Mouse (Mus musculus) left cerebral cortex, postnatal 36 days (tissue): ENCODE results near the gene Lrrc14b. TPM values are rescaled to one million over a fixed set of nuclear protein-coding genes. Genes with fewer than 3 reads are reported as not detected.

ENCODE experiments used
- DNase-seq, 2 experiments: peaks; one replicate each; pipeline ENCODE4 v3.0.0; 2021 to 2022; ENCODE audit warnings: low spot score in 2 of 2, mixed read lengths in 1 of 2
- intact Hi-C: fragments of 180-260 bp; cut with DNase I; formaldehyde crosslinking; loops from one replicate; pipeline ENCODE4 v1.15.1; 2025
- total RNA-seq, 2 experiments: library from RNA; stranded (reverse); gene quantifications; 2 replicates each; pipeline ENCODE4 v1.2.3; 2021

Lrrc14b gene
- total RNA-seq: not detected

DNA sequence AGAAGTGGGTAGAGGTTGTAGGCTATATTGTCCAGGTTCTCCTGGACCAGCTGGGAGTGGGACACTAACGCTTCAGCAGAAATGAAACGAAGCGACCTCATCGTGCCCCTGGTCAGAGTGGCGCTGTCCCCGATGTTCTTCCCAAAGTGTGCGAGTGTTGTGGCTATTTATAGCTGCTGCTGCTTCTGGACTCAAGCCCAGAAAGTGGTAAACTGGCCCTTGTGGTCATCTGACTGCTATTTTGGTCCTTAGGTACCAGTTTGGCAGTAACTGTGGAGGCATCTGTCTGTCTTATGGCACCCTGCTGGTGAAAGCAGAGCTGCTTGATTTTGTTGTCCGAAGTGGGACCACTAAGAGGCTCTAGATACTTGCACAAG is at the start of gene Lrrc14b:
Gene Lrrc14b, minus strand, starts transcription at position 147 of the 377 bp plus-strand sequence.
- intact Hi-C loops: no loop called here

DNA sequence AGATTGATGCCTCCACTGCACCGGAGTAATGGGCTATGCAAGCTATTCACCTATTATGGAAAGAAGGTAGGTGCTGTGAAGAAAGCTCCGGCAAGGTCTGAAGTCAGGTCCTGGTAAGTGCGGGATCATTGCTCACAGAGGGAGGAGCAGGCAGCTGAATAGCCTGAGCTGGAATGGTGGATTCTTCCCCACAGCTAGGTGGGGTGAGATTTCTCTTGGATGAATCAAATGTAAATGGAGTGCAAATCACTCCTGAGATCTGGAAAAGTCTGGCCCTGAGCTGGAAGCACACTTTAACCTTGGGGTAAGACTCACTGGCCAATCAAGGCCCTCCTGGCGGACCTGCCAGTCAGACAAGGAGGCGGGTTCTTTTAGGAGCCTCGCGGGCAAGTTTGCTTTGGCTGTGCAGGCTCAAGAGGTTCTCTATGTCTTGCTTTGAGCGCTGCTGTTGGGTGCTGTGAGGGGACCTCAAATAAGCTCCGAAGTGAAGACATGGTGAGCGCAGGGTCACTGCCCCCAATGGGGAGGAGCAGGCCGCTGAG is 35.6 kb upstream of the Lrrc14b start, which contains the start of gene Ftl1-ps1:
Gene Ftl1-ps1, plus strand, starts transcription at position 397 of the 542 bp plus-strand sequence.
- DNase-seq: no peak
- intact Hi-C loops: no loop called here

More for the DNA sequence above, at the start of gene Lrrc14b:
- DNase-seq: no peak

DNA sequence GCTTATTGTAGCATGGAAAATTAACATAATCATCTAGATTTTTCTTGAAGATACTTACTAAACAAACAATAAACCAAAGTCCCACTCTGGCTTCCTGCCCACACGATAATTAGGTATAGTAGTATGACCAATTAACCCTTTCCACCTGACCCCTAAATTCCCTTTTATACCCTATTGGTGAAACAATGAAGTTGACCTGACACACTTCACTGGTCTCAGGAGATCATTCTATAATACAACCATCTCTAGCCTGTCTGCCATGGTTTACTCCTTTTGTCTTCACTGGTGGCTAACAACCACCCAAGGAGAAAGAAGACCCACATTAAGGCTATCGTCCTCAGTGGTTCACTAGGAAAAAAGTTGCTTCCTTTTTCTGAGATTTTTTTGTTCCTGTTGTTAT is 27.4 kb upstream of the Lrrc14b start:
- no peak for DNase-seq
- intact Hi-C loops: no loop called here

DNA sequence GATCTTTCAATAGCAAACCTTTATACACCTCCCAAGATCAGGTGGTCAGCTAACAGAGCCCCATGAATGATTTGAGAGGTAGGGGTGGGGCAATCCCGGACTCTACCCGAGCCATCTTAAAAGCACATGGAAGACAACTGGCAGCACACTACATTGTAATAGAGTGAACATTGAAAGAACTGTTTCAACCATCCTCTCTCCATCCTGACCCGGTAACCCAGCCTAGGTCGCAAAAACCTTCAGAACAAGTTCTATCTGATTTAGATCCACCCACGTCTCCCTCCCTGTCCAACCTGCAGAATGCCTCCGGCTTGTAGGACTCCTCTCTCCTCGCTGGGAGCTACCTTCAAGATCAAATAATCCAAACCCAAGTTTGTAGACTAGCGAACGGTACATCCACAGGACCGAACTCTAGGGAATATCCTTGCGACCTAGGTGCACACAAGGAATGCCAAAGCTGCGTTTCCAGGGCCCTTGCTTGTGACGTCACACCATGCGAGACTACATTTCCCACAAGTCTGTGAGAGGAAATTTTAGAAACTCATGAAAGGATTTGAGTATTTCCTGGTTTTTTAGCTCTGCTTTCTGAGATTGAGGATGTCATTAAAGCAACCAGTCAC is 26.7 kb upstream of the Lrrc14b start, which contains the start of gene Zfp72:
Gene Zfp72, minus strand, starts transcription at position 466 of the 620 bp plus-strand sequence.
- intact Hi-C loops: no loop called here
- DNase-seq: peak; percentile 76 to 80

DNA sequence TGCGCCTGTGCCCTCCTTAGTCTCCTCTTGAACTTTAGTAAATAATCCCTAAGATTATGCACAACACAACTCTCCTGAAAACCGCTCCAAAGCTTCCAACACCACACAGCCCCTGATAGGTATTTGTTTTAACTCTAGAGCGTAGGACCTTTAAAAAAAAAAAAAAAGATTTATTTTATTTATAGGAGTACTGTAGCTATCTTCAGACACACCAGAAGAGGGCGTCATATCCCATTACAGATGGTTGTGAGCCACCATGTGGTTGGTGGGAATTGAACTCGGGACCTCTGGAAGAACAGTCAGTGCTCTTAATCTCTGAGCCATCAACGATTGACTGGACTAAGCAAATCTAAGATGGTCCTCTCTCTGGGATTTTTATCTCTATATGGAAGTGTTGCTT is 25.9 kb upstream of the Lrrc14b start:
- intact Hi-C loops: no loop called here
- DNase-seq: no peak

DNA sequence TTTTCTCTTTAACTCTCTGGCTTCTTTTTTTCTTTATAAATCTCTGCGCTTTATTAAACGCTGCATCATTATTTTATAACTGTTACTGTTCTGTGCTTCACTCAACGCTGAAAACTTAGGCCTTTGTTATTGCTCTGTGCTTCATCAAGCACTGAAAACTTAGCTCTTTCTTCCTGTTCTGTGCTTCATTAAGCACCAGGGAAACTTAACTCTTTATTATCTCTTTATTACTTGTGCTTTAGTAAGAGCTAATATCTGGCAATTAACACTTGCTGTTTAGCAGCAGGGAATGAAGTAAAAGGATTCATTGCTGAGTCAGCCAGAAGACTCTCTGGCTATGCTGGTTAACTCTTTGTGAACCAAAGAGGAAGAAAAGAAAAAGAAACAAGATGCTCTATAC is 18.5 kb upstream of the Lrrc14b start:
- intact Hi-C loops: no loop called here

DNA sequence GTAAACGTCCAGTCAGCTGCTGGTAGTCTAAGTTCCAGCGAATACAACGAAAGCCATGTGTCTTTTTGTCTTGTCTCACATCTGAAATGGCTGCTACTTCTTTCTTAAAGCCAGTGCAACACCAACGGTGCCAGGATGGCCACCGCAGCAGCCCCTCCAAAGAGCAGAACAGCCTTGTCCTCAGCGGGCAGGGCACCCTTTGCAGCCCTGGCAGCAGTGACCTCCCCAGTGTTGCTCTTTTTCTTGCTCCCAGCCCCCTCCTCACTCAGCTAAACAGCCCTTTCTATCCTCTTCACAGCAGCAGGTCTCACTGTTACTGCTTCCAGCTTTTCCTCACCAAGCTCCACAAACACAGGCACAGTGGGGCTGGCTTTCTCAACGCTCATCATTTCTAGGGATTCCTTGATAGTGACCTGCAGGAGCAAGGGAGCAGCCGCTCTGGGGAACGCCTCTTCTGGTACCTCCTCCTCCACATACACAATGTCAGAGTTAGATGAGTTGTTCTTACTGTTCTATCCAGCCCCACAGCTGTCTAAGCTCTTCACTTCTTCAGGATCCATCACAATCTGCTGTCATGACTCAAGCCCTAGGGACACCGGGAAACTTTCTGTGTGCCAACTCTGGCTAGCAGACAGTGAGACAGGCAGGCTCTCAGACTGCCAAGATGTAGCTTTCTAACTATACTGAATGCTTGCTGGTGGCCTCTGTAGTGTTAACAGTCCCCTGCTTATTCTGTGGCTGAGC is 17.9 kb upstream of the Lrrc14b start:
- DNase-seq: no peak
- intact Hi-C loops: no loop called here

More for the DNA sequence above, 18.5 kb upstream of the Lrrc14b start:
- no peak for DNase-seq

DNA sequence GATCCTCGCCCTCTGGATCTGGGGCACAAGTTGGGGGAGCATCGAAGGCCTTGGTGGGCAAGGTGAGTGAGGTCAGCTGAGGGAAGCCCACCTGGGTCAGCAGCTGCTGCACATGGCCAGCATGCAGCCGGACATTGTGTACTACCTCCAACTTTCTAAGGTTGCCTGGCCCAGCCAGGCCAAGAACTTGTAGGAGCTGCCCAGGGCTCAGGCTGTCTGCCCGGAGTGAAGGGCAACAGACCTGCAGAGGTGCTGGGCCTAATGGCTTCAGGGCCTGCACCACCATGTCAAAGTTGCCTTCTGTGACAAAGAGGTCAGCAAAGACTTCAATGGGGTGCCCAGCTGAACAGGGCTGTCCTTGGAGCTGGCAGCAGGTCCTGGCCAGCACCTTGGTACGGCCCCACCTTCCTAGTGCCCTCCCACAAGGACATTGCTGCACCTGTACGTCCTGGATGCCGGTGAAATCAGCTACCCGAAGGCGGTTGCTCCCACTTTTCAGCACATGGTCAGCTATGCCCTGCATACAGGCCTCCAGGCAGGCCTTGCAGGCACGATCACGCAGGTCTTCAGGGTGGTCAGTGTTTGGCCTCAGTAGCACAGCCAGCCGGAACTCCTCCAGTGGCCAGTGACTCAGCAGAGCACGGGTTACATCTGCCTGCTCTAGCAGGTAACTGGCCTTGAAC is 488 bp downstream of the Lrrc14b start:
- intact Hi-C loops: no loop called here

DNA sequence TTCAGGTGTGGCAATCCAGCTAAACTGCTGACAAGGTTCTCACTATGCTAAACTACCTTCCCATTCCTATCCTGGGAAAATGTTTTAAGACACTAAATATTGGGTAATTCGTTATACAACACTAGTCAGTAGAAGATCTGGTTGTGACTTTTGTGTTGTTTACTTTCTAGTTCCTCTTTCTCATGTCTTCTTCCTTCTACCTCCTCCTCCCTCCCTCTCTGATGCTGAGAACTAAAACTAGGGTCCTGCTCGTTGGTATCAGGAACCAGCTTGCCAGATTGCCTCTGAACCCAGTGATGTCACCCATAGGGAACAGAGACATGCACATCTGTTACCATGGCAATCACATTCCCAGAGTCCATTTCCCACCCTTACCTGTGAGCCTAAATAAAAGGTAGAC is 1.6 kb downstream of the Lrrc14b start:
- no peak for DNase-seq
- intact Hi-C loops: no loop called here

More for the DNA sequence above, 488 bp downstream of the Lrrc14b start:
- no peak for DNase-seq

DNA sequence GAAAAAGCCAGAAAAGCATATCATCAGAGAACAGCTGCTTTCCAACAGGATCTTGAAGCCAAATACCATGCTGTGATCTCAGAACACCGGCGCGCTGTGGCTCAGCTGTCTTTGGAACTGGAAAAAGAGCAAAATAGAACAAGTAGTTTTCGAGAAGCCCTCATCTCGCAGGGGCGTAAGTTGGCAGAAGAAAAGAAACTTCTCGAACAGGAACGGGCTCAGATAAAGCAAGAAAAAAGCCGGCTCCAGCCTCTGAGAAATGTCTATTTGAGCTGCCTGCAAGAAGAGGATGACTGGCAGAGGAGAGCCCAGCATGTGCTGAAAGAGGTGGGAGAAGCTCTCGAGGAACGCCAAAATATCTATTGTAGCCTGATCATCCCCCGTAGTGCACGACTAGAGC is 7.3 kb downstream of the Lrrc14b start:
- DNase-seq: no peak

DNA sequence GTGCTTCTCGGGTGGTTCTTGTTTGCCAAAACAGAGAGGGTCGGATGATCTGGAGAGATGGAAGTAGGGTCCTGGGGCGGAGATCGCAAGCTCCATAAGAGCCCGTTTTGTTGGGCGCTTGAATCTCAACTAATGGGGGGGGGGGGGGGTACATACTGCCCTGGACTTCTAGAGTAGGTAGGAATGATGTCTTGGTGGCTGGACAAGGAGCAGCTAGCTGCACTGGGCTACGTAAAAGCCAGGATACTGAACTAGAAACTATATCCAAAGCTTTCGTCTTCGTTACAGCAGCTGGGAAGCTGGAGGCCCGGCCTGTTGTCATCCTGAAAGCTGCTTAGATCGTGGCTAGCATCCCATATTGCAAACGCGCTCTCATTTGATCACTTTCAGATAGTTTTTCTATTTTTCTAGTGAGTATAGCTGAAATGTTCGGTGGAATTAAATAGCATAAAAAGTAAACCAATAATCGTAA is 13.3 kb downstream of the Lrrc14b start:
- intact Hi-C loops: no loop called here
- DNase-seq: no peak

More for the DNA sequence above, 7.3 kb downstream of the Lrrc14b start:
- intact Hi-C loops: no loop called here

DNA sequence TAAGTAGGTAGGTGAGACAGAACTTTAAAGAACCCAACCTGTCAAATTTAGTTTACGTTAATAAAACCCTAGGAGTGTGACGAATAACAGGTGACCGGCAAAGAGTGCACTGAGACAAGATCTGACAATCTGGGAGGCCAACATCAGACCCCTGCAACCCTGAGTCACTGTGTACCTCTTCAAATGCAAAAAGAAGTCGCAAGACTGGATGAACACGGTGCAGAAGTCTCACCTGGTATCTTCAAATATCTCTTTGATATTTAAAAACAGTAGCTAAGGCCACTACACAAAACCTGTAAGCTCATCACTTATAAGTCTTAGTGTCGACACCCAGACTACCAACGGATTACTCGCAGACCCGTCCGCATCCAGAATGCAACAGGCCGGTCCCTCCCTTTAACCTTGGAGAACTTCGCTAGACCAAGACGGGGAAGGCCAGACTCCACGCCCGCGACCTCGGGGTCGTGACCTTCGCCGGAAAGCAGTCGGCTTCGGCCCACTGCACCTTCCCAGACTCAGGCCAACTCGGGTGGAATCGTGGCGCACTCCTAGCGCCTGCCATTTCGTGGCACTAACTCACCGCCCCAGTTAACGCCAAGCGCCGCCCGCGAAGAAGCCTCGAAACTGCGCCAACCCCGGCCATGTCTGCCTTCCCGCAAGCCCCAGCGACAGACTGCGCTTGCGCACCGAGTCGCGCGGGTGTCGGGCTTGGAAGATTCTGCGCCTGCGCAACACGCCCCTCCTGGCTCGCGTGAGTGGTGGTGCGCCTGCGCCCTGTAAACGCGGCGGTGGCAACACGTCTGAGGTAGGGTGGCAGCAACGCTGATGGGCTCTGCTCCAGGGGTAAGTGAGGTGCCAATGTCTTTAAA is 14.0 kb downstream of the Lrrc14b start, which contains the start of the genes Sdha and Ccdc127:
Gene Sdha, minus strand, starts transcription at position 715 of the 869 bp plus-strand sequence.
Gene Ccdc127, plus strand, starts transcription at position 744 of the 869 bp plus-strand sequence.
- DNase-seq: peak; percentile 95
- intact Hi-C loops: no loop called here

DNA sequence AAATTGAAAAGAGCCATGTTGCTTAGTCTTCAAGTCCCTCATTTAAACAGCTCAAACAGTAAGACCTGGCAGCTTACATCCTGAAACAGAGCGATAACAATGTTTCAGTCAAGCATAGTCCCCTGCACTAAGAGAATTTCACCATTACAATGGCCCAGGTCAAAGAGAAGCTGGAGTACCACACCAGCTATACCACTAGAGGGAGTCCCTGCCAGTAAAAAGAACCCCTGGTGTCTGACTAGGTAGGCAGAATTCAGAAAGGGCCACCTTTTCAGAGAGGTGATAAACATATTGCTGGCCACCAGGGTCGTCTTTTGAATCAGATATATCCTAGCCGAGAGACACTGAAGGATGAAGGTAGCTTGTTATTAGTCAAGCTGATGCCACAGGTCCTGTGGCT is 22.8 kb downstream of the Lrrc14b start:
- intact Hi-C loops: no loop called here
- DNase-seq: no peak

DNA sequence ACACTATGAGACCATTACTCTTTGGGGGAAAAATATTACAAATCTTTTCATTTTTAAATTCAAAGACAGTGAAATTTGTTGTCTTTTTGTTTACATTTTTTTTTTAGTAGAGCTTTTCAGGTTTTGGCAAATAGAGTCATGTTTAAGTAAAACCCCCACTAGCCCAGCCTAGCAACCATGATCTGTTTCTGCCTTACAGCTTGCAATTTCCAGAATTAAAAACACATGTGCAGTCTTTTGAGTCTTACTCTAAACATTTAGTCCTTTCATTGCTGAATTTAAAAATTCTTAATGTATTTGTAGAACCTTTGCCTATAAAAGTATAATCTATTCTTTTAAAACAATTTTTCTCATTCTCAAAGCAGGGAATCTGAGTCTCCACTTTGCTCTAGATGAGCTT is 34.5 kb downstream of the Lrrc14b start:
- DNase-seq: no peak
- intact Hi-C loops: no loop called here

DNA sequence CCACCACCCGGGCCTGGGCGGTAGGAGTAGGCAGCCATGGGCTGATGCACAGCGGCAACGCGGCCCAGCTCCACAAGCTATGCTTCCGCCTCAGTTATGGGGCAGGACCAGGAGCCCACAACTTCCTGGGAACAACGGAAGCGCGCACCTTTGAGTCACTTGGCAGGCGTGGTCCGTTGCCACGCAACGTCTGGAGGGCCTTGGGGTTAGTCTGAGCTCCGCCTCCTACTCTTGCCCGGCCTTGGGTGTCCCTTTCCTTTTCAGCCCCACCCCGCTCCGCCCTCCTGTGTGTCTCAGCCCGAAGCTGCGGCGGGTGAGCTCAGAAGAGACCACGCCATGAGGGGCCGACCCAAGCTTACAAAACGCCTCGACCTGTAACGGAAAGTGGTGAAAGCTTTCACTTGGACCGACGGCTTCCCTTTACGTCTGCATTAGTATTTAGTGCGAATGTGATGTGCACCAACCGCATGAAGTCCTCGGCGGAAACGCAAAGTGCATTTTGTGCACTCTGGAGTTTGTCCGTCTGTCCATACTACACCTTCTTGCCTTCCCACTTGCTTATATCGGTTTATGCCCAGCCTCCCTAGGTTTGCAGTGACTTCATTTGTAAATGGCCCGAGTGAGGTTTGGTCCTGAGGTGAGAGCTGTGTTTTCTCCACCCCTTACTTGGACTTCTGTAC is 46.5 kb downstream of the Lrrc14b start, which contains the start of gene Pdcd6:
Gene Pdcd6, minus strand, starts transcription at position 411 of the 680 bp plus-strand sequence.
- intact Hi-C loops: no loop called here
- peak; percentile 89 to 92 for DNase-seq

DNA sequence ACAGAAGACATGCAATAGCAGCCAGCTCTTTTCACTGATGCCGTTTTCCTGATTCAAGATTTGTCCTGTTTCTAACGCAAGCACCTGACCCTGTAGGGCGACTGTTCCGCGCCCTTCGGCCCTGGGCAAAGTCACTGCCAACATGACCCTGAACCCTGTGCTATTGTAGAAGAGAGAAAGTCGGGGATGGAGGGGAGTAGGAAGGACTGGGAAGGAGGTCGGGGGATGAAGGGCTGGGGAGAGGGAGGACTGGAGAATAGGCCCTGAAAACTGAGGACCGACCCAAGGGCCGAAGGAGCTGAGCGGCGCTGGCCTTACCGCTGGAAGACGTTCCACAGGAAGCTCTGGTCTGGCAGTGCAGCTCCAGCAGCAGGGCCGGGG is 47.0 kb downstream of the Lrrc14b start:
- no peak for DNase-seq
- intact Hi-C loops: no loop called here

DNA sequence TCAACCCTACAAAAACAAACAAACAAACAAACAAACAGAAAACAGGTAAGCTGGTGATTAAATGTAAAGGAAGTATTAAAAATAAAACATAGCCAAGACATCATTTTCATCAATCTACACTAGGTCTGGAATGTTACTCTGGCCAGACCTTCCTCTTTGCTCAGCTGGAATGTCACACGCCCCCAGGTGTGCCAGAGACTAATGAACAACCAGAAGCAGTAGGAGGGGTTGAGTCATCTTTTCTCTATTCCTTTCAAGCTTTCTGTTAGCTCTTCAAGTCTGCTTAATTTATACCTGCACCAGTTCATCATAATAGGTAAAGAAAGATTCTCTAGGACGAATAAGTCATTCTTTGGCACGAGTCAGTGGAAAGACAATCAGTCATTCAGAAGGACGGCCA is 47.4 kb downstream of the Lrrc14b start:
- intact Hi-C loops: no loop called here
- DNase-seq: no peak

DNA sequence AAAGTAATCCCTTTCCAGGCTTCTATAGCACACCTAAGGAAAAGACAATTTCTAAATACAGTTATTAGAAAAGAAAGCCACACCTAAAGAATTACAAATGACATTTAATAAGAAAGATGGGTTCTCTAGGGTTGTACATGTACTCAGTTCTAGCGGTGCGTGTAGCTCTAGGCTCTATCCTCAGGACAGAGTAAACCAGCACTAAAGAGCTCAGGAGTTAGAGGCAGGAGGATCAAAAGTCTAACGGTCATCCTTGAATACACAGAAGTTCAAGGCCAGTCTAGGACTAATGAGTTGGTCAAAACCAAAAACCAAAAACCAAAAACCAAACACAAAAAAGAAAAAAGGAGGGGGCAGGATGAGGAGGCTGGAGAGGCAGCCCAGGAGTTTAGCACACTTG is 49.2 kb downstream of the Lrrc14b start:
- no peak for DNase-seq
- intact Hi-C loops: no loop called here
